Mouse (Mus musculus) cortical plate, adult 2 months (tissue): Measurements from ENCODE around the gene Cd209g. TPM values are rescaled to one million over a fixed set of nuclear protein-coding genes. Genes with fewer than 3 reads are reported as not detected.
"Not testable (repeated sequence)": the region's sequence is repeated elsewhere in the genome, so short reads cannot be mapped to it uniquely, and the experiment has no call there.

ENCODE experiments used
- H3K27ac ChIP-seq: fragments of 200-500 bp; 2 replicates; pipeline ENCODE4 v1.5.1; 2012; ENCODE audit warnings: low read length, control low read depth, inconsistent platforms; ENCODE audit not compliant: insufficient read depth
- H3K4me1 ChIP-seq: fragments of 200-500 bp; 2 replicates; pipeline ENCODE4 v1.6.1; 2011; ENCODE audit warnings: low read length; ENCODE audit not compliant: control insufficient read depth, insufficient read depth
- H3K4me3 ChIP-seq: fragments of 200-500 bp; 2 replicates; pipeline ENCODE4 v1.5.1; 2011; ENCODE audit warnings: mild to moderate bottlenecking, low read length, control low read depth; ENCODE audit not compliant: insufficient read depth
- CTCF ChIP-seq: fragments of 200-500 bp; IDR thresholded peaks from 2 replicates; pipeline ENCODE4 v1.5.1; 2011; ENCODE audit warnings: mild to moderate bottlenecking, control low read depth, low read length; ENCODE audit not compliant: insufficient read depth; ENCODE audit errors: extremely low read depth
- POLR2A ChIP-seq: fragments of 200-500 bp; IDR thresholded peaks from 2 replicates; pipeline ENCODE4 v1.6.1; 2011; ENCODE audit warnings: mild to moderate bottlenecking, low read length, control low read depth; ENCODE audit not compliant: insufficient read depth; ENCODE audit errors: extremely low read depth
- polyA plus RNA-seq: library from polyadenylated mRNA; depleted of rRNA; stranded (reverse); fragments of >200 nt; gene quantifications from 2 replicates; pipeline ENCODE4 v1.2.3, GENCODE M21; 2012; rRNA removed

Gene Cd209g
- polyA plus RNA-seq: 0.09 and 0.23 TPM in 2 replicates

DNA sequence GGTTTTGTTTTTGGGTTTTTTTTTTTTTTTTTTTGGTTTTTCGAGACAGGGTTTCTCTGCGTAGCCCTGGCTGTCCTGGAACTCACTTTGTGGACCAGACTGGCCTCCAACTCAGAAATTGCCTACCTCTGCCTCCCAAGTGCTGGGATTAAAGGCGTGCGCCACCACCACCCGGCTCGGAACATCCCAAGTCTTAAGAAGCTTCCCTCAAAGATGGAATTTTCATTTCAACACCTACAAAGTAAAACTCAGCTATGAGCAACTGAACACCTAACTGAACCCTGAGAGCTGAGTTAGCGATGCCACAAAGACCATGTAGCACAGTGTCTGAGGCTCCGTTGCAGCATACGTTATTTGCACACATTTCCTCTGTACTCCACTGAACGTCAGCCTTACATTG lies at the start of gene Cd209g:
Cd209g (plus strand) TSS at position 301 of the 400 bp plus-strand sequence.
- Histone ChIP-seq H3K4me1 (no peaks in the 10 kb centered on the region), H3K4me3 (no peak within 1 kb of the TSS), H3K27ac (no peak within 1 kb of the TSS)
- TF ChIP-seq CTCF (no peak), POLR2A (no peak)

GRCm38 (mm10) chr8:4087180-4087722 lies 46.6 kb upstream of the Cd209g start:
- H3K27ac ChIP-seq, H3K4me1 ChIP-seq, H3K4me3 ChIP-seq: not testable (repeated sequence)

DNA sequence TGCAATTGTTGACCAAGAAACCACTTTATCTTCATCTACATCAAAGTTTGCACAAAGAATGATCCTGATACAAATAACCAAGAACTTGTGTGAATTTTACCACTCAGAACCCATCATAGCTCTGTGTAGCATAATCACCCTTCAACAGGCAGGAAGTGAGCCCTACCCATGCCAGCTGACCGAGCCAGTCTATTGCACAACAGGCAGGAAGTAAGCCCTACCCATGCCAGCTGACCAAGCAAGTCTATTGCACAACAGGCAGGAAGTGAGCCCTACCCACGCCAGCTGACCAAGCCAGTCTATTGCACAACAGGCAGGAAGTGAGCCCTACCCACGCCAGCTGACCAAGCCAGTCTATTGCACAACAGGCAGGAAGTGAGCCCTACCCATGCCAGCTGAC lies 45.4 kb upstream of the Cd209g start:
- H3K4me3 ChIP-seq, H3K27ac ChIP-seq, H3K4me1 ChIP-seq: not testable (repeated sequence)

- H3K4me1 ChIP-seq, H3K4me3 ChIP-seq, H3K27ac ChIP-seq: not testable (repeated sequence)
Observed at GRCm38 (mm10) chr8:4105735-4106134, 28.2 kb upstream of the Cd209g start, which contains the start of gene Cd209f. TSS of gene Cd209f (minus strand) at chr8:4105835.

GRCm38 (mm10) chr8:4139660-4140646 lies 6.1 kb downstream of the Cd209g start:
- no peaks in the 10 kb centered on the region for H3K4me1 ChIP-seq
- no peak overlapping the region for H3K4me3 ChIP-seq
- no peak overlapping the region for H3K27ac ChIP-seq
- TF ChIP-seq CTCF (peak; percentile 89), POLR2A (no peak)

DNA sequence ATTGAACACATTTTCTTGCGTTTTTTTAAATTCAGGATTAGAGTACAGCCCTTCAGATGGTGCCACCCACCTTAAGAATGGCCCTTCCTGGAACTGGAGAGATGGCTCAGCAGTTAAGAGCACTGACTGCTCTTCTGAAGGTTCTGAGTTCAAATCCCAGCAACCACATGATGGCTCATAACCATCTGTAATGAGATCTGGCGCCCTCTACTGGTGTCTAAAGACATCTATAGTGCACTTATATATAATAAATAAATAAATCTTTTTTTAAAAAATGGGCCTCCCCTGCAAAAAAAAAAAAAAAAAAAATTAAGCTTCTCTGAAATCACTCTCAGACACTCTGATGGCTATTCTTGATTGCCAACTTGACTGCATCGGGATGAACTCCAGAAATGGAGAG lies 7.8 kb downstream of the Cd209g start:
- TF ChIP-seq POLR2A (no peak), CTCF (no peak)
- H3K4me1 ChIP-seq: no peaks in the 10 kb centered on the region
- no peak overlapping the region for H3K27ac ChIP-seq
- H3K4me3 ChIP-seq: no peak overlapping the region

GRCm38 (mm10) chr8:4147272-4147671 lies 13.4 kb downstream of the Cd209g start:
- TF ChIP-seq CTCF (no peak), POLR2A (no peak)
- H3K4me1 ChIP-seq: no peaks in the 10 kb centered on the region
- H3K4me3 ChIP-seq: no peak overlapping the region
- no peak overlapping the region for H3K27ac ChIP-seq

GRCm38 (mm10) chr8:4154878-4155277 lies 21.0 kb downstream of the Cd209g start:
- TF ChIP-seq CTCF (no peak), POLR2A (no peak)
- no peak overlapping the region for H3K27ac ChIP-seq
- H3K4me1 ChIP-seq: no peaks in the 10 kb centered on the region
- H3K4me3 ChIP-seq: no peak overlapping the region

- H3K4me3 ChIP-seq: no peak overlapping the region
- no peak overlapping the region for H3K27ac ChIP-seq
- no peak for TF ChIP-seq CTCF
- no peak for TF ChIP-seq POLR2A
- H3K4me1 ChIP-seq: peaks cover 4% of the 10 kb centered on the region; the same call in 1 of the 2 replicates
Observed at GRCm38 (mm10) chr8:4162786-4163185, 28.9 kb downstream of the Cd209g start.

- peaks cover 11% of the 10 kb centered on the region; the same call in 1 of the 2 replicates for H3K4me1 ChIP-seq
- H3K4me3 ChIP-seq: peak overlapping the region; percentile 41
- H3K27ac ChIP-seq: no peak overlapping the region
- TF ChIP-seq POLR2A: no peak
- TF ChIP-seq CTCF: no peak
Observed at GRCm38 (mm10) chr8:4165176-4165851, 31.4 kb downstream of the Cd209g start.
